Mouse (Mus musculus): ENCODE data around the gene Gm10644. TPM values are rescaled to one million over a fixed set of nuclear protein-coding genes. Genes with fewer than 3 reads are reported as not detected.

The Gm10644 gene
- polyA plus RNA-seq, 1 experiment from 2014 or later, result 0.10 TPM

DNA sequence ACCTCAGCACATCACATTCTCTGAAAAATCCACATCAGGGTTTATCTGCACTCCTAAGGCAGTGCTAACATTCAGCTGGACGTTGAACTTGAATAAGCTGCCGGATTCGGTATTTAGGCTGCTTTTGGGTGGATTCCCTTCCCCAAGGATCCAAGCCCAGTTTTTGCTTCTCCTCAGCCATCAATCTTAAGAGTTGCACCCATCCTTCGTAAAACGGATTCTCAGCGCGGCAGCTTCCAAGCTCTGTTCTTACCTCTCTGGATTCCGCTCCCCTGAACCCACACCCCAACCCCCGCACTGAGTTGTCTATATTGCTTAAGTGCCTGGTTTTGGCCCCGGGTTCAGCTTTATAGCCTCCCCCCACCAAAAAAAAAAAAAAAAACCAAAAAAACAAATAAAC lies 56.5 kb downstream of the Gm10644 start:
- no peak for DNase-seq (ENCODE audit: low spot score)

DNA sequence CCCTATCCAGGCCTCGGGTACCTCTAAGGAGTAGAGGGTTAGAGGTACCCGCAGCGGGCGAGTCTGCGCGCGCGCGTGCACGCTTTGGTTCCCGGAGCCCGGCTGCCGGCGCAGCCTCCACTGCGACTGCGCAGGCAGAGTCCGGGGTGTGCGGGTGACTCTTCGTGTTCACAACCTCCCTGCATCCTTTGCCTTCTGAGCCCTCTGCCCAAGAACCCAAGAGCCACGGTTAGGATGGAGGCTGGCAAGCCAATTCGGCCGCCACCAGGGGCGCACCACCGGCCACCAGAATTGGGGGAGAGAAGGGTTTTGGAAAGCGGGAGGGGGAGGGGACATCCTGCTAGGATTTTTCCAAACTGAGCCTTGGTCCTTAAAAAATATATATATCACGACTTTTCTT lies 57.8 kb downstream of the Gm10644 start:
- DNase-seq (ENCODE audit: low spot score), result peak; percentile 54

DNA sequence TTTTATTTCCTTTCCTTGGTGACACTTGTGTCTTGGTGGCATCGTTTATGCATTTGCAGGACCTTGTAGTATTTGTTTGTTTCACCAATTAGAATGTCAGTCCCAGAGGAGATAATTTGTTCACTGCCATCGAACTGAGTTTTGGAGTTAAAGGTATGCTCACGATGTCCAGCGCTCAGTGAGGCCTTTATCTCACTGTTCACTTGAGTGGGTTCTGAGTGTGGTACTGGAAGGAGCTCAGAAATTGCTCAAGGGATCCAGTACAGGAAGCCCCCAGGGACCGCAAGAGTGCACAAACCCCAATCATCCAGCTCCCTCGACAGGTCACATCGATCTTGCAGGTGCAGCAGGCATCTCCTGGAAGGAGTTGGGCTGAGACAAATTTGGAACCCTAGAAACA lies 58.5 kb downstream of the Gm10644 start:
- no peak for DNase-seq (ENCODE audit: low spot score)

GRCm38 (mm10) chr8:83895894-83896293 lies 59.1 kb downstream of the Gm10644 start:
- peak; percentile 59 for DNase-seq (ENCODE audit: low spot score)

- DNase-seq (ENCODE audit: low spot score), result peak; percentile 75
Measured at GRCm38 (mm10) chr8:83893915-83894314, 61.1 kb downstream of the Gm10644 start.

- DNase-seq (ENCODE audit: low spot score), result no peak
Measured at GRCm38 (mm10) chr8:83892061-83892460, 62.9 kb downstream of the Gm10644 start.

GRCm38 (mm10) chr8:83888409-83888808 lies 66.6 kb downstream of the Gm10644 start:
- no peak for DNase-seq (ENCODE audit: low spot score)

Small RNAs within 50 kb of the gene (microRNA-seq; reads per million reads assigned to microRNA genes)
- not detected for gene Gm44330 (ENCODE audit: borderline number of aligned reads)
- gene Gm44450 (ENCODE audit: borderline number of aligned reads), result not detected

Other genes starting within 250 kb of the Gm10644 start
- gene Ddx39, start 240.0 kb downstream of the Gm10644 start, polyA plus RNA-seq (2015; fragmentation: Nextera tagmentation; extraction: Ambion mirVana), result 325 and 328 TPM in 2 replicates
- 71.6 and 74.7 TPM in 2 replicates for gene Adgre5, start 213.9 kb downstream of the Gm10644 start, polyA plus RNA-seq (2015; fragmentation: Nextera tagmentation; extraction: Ambion mirVana)
- gene Adgrl1, start 55.1 kb downstream of the Gm10644 start, polyA plus RNA-seq (2015; fragmentation: Nextera tagmentation; extraction: Ambion mirVana), result 7.8 and 14.3 TPM in 2 replicates
- gene Asf1b, start 302 bp upstream of the Gm10644 start, polyA plus RNA-seq (2015; fragmentation: Nextera tagmentation; extraction: Ambion mirVana), result 117 and 135 TPM in 2 replicates
- 64.2 and 65.8 TPM in 2 replicates for gene Prkaca, start 17.8 kb upstream of the Gm10644 start, polyA plus RNA-seq (2015; fragmentation: Nextera tagmentation; extraction: Ambion mirVana)
- gene Samd1, start 42.5 kb upstream of the Gm10644 start, polyA plus RNA-seq (2015; fragmentation: Nextera tagmentation; extraction: Ambion mirVana), result 10.7 and 11.5 TPM in 2 replicates
- gene 1700067K01Rik, start 46.3 kb upstream of the Gm10644 start, polyA plus RNA-seq (2015; fragmentation: Nextera tagmentation; extraction: Ambion mirVana), result 0.86 and 1.1 TPM in 2 replicates
- gene 2210011C24Rik, start 57.0 kb upstream of the Gm10644 start, polyA plus RNA-seq (2015; fragmentation: Nextera tagmentation; extraction: Ambion mirVana), result 0.23 and 0.60 TPM in 2 replicates
- 5.1 and 5.8 TPM in 2 replicates for gene Palm3, start 66.3 kb upstream of the Gm10644 start, polyA plus RNA-seq (2015; fragmentation: Nextera tagmentation; extraction: Ambion mirVana)
- gene Il27ra, start 87.4 kb upstream of the Gm10644 start, polyA plus RNA-seq (2015; fragmentation: Nextera tagmentation; extraction: Ambion mirVana), result 20.3 and 20.5 TPM in 2 replicates
- gene Rln3, start 89.8 kb upstream of the Gm10644 start, polyA plus RNA-seq (2015; fragmentation: Nextera tagmentation; extraction: Ambion mirVana), result 5.3 and 5.7 TPM in 2 replicates
- 0.90 TPM in 2 replicates for gene Gm10643, start 109.9 kb upstream of the Gm10644 start, polyA plus RNA-seq (2015; fragmentation: Nextera tagmentation; extraction: Ambion mirVana)
- gene Rfx1, start 111.6 kb upstream of the Gm10644 start, polyA plus RNA-seq (2015; fragmentation: Nextera tagmentation; extraction: Ambion mirVana), result 5.4 and 6.1 TPM in 2 replicates
- 14.7 and 18.1 TPM in 2 replicates for gene Dcaf15, start 149.6 kb upstream of the Gm10644 start, polyA plus RNA-seq (2015; fragmentation: Nextera tagmentation; extraction: Ambion mirVana)
- gene Podnl1, start 170.8 kb upstream of the Gm10644 start, polyA plus RNA-seq (2015; fragmentation: Nextera tagmentation; extraction: Ambion mirVana), result 2.1 and 2.3 TPM in 2 replicates
- gene Cc2d1a, start 192.7 kb upstream of the Gm10644 start, polyA plus RNA-seq (2015; fragmentation: Nextera tagmentation; extraction: Ambion mirVana), result 18.9 and 20.1 TPM in 2 replicates
- 1.3 and 1.4 TPM in 2 replicates for gene 4930432K21Rik, start 192.8 kb upstream of the Gm10644 start, polyA plus RNA-seq (2015; fragmentation: Nextera tagmentation; extraction: Ambion mirVana)
- 5.3 and 6.2 TPM in 2 replicates for gene Nanos3, start 230.0 kb upstream of the Gm10644 start, polyA plus RNA-seq (2015; fragmentation: Nextera tagmentation; extraction: Ambion mirVana)

Measured in thymus, postnatal 0 days (tissue).